Mouse (Mus musculus): ENCODE measurements around the gene Gm10959. TPM values are rescaled to one million over a fixed set of nuclear protein-coding genes. Genes with fewer than 3 reads are reported as not detected.
"Not testable (repeated sequence)": the region's sequence is repeated elsewhere in the genome, so short reads cannot be mapped to it uniquely, and the experiment has no call there.

Gene Gm10959
- polyA plus RNA-seq (2015; fragmentation: Nextera tagmentation; extraction: Ambion mirVana) = not detected in 2 replicates

DNA sequence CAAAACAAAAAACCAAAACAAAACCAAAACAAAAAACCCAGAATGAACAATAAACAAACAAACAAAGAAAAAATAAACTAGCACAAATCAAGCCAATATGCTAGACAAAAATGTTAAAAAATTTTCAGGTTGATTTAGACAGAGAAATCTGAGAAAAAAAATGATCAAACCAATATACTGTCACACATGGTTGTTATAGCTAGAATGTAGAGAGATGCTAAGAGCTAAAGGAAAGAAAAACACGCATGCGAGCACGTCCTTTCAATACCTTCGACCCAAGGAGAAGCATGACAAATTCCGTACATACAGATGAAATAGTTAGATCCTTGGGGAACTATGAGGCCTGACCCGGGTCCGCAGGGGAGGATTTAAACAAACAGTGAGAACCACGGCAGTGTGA lies at the start of gene Gm10959:
Gm10959 (minus strand) TSS at position 101 of the 400 bp plus-strand sequence.
- no peak within 1 kb of the TSS for H3K27ac ChIP-seq (ENCODE audit: low read length)
- no peak within 1 kb of the TSS for H3K9ac ChIP-seq (replicated peaks; ENCODE audit: low read depth)
- 82% methylated on average over 8 of the region's 8 CpGs for WGBS
- TF ChIP-seq EP300 (IDR thresholded peaks at IDR 0.05) = no peak
- no peak within 1 kb of the TSS for H3K4me2 ChIP-seq (replicated peaks; ENCODE audit: low read depth, low read length)
- no peak for DNase-seq (ENCODE audit: low spot score)
- no peak within 1 kb of the TSS for H3K4me3 ChIP-seq (ENCODE audit: low read depth, low read length)
- no peaks in the 10 kb centered on the region for H3K36me3 ChIP-seq (ENCODE audit: insufficient read depth, low read length)
- no peaks in the 10 kb centered on the region for H3K27me3 ChIP-seq (replicated peaks; ENCODE audit: insufficient read depth, low read length)
- peaks cover 3% of the 10 kb centered on the region; the same call in 1 of the 2 replicates for H3K4me1 ChIP-seq (ENCODE audit: insufficient read depth, low read depth, low read length)
- no peaks in the 10 kb centered on the region for H3K9me3 ChIP-seq (ENCODE audit: low read length)
- no peak for ATAC-seq

DNA sequence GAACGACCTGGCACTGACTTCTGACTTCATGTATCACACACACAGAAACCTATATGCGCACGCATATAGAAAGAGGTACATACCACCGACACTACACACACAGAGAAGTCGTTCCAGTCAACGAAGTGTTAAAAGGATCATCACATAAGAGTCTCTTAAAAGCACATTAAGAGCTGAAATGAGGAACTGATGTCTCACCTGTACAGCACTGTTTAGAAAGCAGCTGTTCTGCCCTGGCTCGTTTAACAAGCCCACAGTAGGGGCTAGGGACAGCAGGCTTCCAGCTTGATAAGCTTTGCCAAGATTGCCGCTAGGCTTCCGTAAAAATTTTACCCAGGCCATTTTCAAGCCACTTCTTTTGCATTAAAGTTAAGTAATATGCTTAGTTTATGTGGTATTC lies 49.2 kb upstream of the Gm10959 start:
- Histone ChIP-seq H3K27me3 (replicated peaks; ENCODE audit: insufficient read depth, low read length) (no peaks in the 10 kb centered on the region), H3K27ac (ENCODE audit: low read length) (no peak overlapping the region), H3K4me3 (ENCODE audit: low read depth, low read length) (no peak overlapping the region), H3K4me1 (ENCODE audit: insufficient read depth, low read depth, low read length) (no peaks in the 10 kb centered on the region), H3K36me3 (ENCODE audit: insufficient read depth, low read length) (0 out of 2 replicates have a peak, but pooled peaks cover 10% of the 10 kb centered on the region), H3K9me3 (ENCODE audit: low read length) (no peaks in the 10 kb centered on the region), H3K9ac (replicated peaks; ENCODE audit: low read depth) (no peak overlapping the region), H3K4me2 (replicated peaks; ENCODE audit: low read depth, low read length) (no peak overlapping the region)
- 91% methylated on average over 9 of the region's 9 CpGs for WGBS
- ATAC-seq (no peak), DNase-seq (ENCODE audit: low spot score) (no peak)
- TF ChIP-seq CTCF (IDR thresholded peaks at IDR 0.05) (no peak), EP300 (IDR thresholded peaks at IDR 0.05) (no peak)

DNA sequence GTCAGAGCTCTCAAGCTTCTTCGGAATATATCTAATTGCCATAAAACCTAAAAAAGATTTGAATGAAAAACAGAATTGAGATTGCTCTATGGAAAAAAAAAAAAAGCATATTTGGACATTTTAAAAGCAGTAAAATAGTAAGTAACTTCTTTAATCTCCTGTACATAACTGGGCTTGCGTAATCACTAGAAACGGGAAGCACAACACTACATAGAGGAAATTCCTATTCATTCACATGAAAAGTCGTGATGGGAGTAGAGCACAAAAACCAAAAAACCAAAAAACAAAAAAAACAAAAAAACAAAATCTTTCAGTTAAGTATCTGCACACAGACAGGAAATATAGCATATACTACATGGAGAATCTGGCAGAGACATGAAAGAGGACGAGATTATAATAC lies 45.1 kb upstream of the Gm10959 start:
- ATAC-seq (no peak), DNase-seq (ENCODE audit: low spot score) (no peak)
- WGBS = 58% methylated on average over 5 of the region's 5 CpGs
- Histone ChIP-seq H3K36me3 (ENCODE audit: insufficient read depth, low read length) (0 out of 2 replicates have a peak, but pooled peaks cover 16% of the 10 kb centered on the region), H3K4me3 (ENCODE audit: low read depth, low read length) (no peak overlapping the region), H3K27ac (ENCODE audit: low read length) (no peak overlapping the region), H3K9me3 (ENCODE audit: low read length) (no peaks in the 10 kb centered on the region), H3K4me1 (ENCODE audit: insufficient read depth, low read depth, low read length) (no peaks in the 10 kb centered on the region), H3K4me2 (replicated peaks; ENCODE audit: low read depth, low read length) (no peak overlapping the region), H3K9ac (replicated peaks; ENCODE audit: low read depth) (no peak overlapping the region), H3K27me3 (replicated peaks; ENCODE audit: insufficient read depth, low read length) (no peaks in the 10 kb centered on the region)
- TF ChIP-seq EP300 (IDR thresholded peaks at IDR 0.05) = no peak
- no peak for TF ChIP-seq CTCF (IDR thresholded peaks at IDR 0.05)

DNA sequence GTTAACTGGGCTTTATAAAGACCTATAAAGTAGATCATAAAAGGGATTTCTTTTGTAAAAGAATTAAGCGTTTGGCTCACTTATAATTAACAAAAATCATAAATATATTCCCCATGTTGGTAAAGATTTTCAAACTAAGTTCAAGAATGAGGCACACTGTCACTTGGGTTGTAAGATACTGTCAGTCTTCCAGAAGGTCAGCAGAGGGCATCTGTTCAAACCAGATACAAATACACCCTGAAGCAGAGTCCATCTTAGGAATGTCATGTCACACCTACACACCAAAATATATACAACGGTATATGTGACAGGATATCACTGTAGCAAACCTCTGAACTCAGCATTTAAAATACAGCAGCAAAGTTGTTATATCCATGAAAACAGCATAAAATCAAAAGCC lies 31.0 kb upstream of the Gm10959 start:
- Histone ChIP-seq H3K9me3 (ENCODE audit: low read length) (no peaks in the 10 kb centered on the region), H3K36me3 (ENCODE audit: insufficient read depth, low read length) (peaks cover 18% of the 10 kb centered on the region), H3K27ac (ENCODE audit: low read length) (no peak overlapping the region), H3K9ac (replicated peaks; ENCODE audit: low read depth) (no peak overlapping the region), H3K27me3 (replicated peaks; ENCODE audit: insufficient read depth, low read length) (no peaks in the 10 kb centered on the region), H3K4me2 (replicated peaks; ENCODE audit: low read depth, low read length) (no peak overlapping the region), H3K4me1 (ENCODE audit: insufficient read depth, low read depth, low read length) (no peaks in the 10 kb centered on the region), H3K4me3 (ENCODE audit: low read depth, low read length) (no peak overlapping the region)
- no peak for ATAC-seq
- no peak for DNase-seq (ENCODE audit: low spot score)
- TF ChIP-seq CTCF (IDR thresholded peaks at IDR 0.05) = no peak
- no peak for TF ChIP-seq EP300 (IDR thresholded peaks at IDR 0.05)
- WGBS = 63% methylated on average over 2 of the region's 2 CpGs

DNA sequence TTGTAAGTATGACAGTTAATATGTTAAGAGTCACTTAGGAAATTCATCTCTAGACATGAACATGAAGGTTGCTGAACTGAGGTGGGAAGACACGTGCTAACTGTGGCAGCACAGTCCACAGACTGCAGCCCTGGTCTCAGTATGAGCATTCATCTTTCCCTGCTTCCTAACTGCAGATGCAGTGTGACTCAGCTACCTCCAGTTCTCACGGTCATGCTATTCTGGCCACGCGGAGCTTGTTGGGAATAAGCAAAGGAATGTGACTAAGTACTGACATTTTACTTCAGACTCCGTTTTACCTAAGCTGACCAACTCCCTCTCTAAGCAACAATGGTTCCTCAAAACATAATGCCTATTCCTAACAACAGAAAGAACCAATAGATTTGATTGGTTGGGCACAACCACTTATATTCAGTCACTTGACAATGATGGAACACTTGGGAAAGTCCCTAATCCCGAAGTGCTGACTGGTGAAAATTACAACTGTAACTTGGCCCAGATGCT lies 24.3 kb upstream of the Gm10959 start:
- peak; percentile 18 for DNase-seq (ENCODE audit: low spot score)
- Histone ChIP-seq H3K9ac (replicated peaks; ENCODE audit: low read depth) (no peak overlapping the region), H3K36me3 (ENCODE audit: insufficient read depth, low read length) (peaks cover 4% of the 10 kb centered on the region; the same call in 1 of the 2 replicates), H3K27me3 (replicated peaks; ENCODE audit: insufficient read depth, low read length) (no peaks in the 10 kb centered on the region), H3K4me3 (ENCODE audit: low read depth, low read length) (no peak overlapping the region), H3K27ac (ENCODE audit: low read length) (no peak overlapping the region), H3K9me3 (ENCODE audit: low read length) (no peaks in the 10 kb centered on the region), H3K4me2 (replicated peaks; ENCODE audit: low read depth, low read length) (no peak overlapping the region), H3K4me1 (ENCODE audit: insufficient read depth, low read depth, low read length) (no peaks in the 10 kb centered on the region)
- ATAC-seq = no peak
- TF ChIP-seq CTCF (IDR thresholded peaks at IDR 0.05) (no peak), EP300 (IDR thresholded peaks at IDR 0.05) (no peak)
- 64% methylated on average over 6 of the region's 6 CpGs for WGBS

DNA sequence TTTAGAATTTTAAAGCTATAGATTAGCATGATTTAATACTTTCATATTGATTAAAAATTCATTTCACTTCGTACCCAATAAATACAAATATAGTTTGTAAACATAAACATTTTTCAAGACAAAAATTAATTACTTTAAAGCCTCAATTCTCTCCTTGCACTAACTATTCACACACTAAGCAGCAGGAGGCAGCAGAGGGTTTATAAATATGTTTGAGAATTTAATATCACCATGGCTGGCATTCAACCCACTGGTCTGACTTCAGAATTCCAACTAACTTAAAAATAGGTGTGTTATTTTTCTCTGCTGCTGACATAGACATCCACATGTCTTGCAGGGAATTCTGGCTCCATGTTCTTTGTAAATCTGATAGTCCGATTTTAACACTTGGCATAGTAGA lies 20.1 kb upstream of the Gm10959 start:
- Histone ChIP-seq H3K4me3 (ENCODE audit: low read depth, low read length) (no peak overlapping the region), H3K9me3 (ENCODE audit: low read length) (no peaks in the 10 kb centered on the region), H3K27ac (ENCODE audit: low read length) (no peak overlapping the region), H3K4me1 (ENCODE audit: insufficient read depth, low read depth, low read length) (no peaks in the 10 kb centered on the region), H3K9ac (replicated peaks; ENCODE audit: low read depth) (no peak overlapping the region), H3K27me3 (replicated peaks; ENCODE audit: insufficient read depth, low read length) (no peaks in the 10 kb centered on the region), H3K36me3 (ENCODE audit: insufficient read depth, low read length) (peaks cover under 1% of the 10 kb centered on the region; the same call in 1 of the 2 replicates), H3K4me2 (replicated peaks; ENCODE audit: low read depth, low read length) (no peak overlapping the region)
- TF ChIP-seq CTCF (IDR thresholded peaks at IDR 0.05) = peak; percentile 73
- TF ChIP-seq EP300 (IDR thresholded peaks at IDR 0.05) = no peak
- peak; percentile 67 for DNase-seq (ENCODE audit: low spot score)
- whole genome bisulfite sequencing = 64% methylated on average over 2 of the region's 2 CpGs
- ATAC-seq = no peak

DNA sequence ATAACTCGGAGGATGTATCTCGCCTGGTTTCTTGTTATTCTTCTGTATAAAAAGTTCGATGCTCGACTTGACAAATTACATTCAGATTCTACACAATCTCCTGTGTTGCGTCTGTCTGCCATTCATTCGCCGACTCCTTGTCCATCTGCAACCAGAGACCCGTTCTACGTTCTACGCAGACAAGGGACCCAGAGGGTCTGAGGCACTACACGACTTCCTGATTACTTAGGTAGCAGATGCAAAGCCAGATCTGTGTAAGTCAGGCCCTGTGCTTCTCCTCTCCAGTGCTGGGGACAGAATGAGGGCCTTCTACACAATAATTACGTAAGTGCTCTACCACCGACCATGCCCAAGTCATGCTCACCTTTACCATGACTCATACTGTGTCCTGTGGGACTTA lies 18.0 kb upstream of the Gm10959 start:
- not testable (repeated sequence) for H3K27ac ChIP-seq (ENCODE audit: low read length); H3K9me3 ChIP-seq (ENCODE audit: low read length); H3K9ac ChIP-seq (replicated peaks; ENCODE audit: low read depth); DNase-seq (ENCODE audit: low spot score); H3K4me2 ChIP-seq (replicated peaks; ENCODE audit: low read depth, low read length); H3K4me1 ChIP-seq (ENCODE audit: insufficient read depth, low read depth, low read length); H3K27me3 ChIP-seq (replicated peaks; ENCODE audit: insufficient read depth, low read length); H3K4me3 ChIP-seq (ENCODE audit: low read depth, low read length); ATAC-seq; H3K36me3 ChIP-seq (ENCODE audit: insufficient read depth, low read length)
- 83% methylated on average over 13 of the region's 13 CpGs for WGBS
